Mouse (Mus musculus) stomach, embryonic 14.5 days (tissue): ENCODE data around the gene Pla2g1b. TPM values are rescaled to one million over a fixed set of nuclear protein-coding genes. Genes with fewer than 3 reads are reported as not detected.

Experiments
- ATAC-seq: fragments of 200-750 bp; cut with Nextera tagmentation; 2 replicates; pipeline ENCODE4 v1.8.0; 2017; ENCODE audit warnings: low read depth, moderate TSS enrichment; ENCODE audit not compliant: insufficient number of reproducible peaks, insufficient read depth, low FRiP score
- H3K27ac ChIP-seq: fragments of 300-500 bp; sonication (generic); 2 replicates; pipeline ENCODE4 v1.5.1; 2014; ENCODE audit warnings: mild to moderate bottlenecking, low read length, moderate library complexity, mixed read lengths
- H3K27me3 ChIP-seq: fragments of 300-500 bp; sonication (generic); 2 replicates; pipeline ENCODE4 v1.6.1; 2014; ENCODE audit warnings: low read length, control low read depth, mixed read lengths; ENCODE audit not compliant: control insufficient read depth, insufficient read depth
- H3K36me3 ChIP-seq: fragments of 300-500 bp; sonication (generic); 2 replicates; pipeline ENCODE4 v1.6.1; 2014; ENCODE audit warnings: mild to moderate bottlenecking, control low read depth, low read length, moderate library complexity, mixed read lengths; ENCODE audit not compliant: control insufficient read depth, insufficient read depth
- H3K4me1 ChIP-seq: fragments of 300-500 bp; sonication (generic); 2 replicates; pipeline ENCODE4 v1.6.1; 2014; ENCODE audit warnings: low read length, control low read depth, mixed read lengths; ENCODE audit not compliant: control insufficient read depth, insufficient read depth
- H3K4me2 ChIP-seq: fragments of 300-500 bp; sonication (generic); replicated peaks from 2 replicates; pipeline ENCODE4 v1.6.1; 2014; ENCODE audit warnings: low read depth, low read length, control low read depth
- H3K4me3 ChIP-seq: fragments of 300-500 bp; sonication (generic); 2 replicates; pipeline ENCODE4 v1.5.1; 2014; ENCODE audit warnings: low read depth, low read length, control low read depth
- H3K9ac ChIP-seq: fragments of 300-500 bp; sonication (generic); replicated peaks from 2 replicates; pipeline ENCODE4 v1.6.1; 2014; ENCODE audit warnings: low read depth, mild to moderate bottlenecking, control low read depth, low read length, moderate library complexity, mixed read lengths
- H3K9me3 ChIP-seq: fragments of 300-500 bp; sonication (generic); 2 replicates; pipeline ENCODE4 v1.6.1; 2016; ENCODE audit warnings: low read depth, low read length, control low read depth; ENCODE audit not compliant: control insufficient read depth
- WGBS: fragments of 180-500 bp; shearing (Covaris S2); extraction: QIAGEN DNeasy Blood & Tissue Kit; methylation state at CpG from one replicate; pipeline ENCODE4 v1.1.7; 2014; 5-methylcytosine and 5-hydroxymethylcytosine counted together
- polyA plus RNA-seq: library from polyadenylated mRNA; unstranded; fragments of >200 nt; fragmentation: Nextera tagmentation; extraction: Ambion mirVana; gene quantifications from 2 replicates; pipeline ENCODE4 v1.2.1, GENCODE M21; 2014

The Pla2g1b gene
- polyA plus RNA-seq, 1 experiment from 2014 or later, result 20.2 TPM

DNA sequence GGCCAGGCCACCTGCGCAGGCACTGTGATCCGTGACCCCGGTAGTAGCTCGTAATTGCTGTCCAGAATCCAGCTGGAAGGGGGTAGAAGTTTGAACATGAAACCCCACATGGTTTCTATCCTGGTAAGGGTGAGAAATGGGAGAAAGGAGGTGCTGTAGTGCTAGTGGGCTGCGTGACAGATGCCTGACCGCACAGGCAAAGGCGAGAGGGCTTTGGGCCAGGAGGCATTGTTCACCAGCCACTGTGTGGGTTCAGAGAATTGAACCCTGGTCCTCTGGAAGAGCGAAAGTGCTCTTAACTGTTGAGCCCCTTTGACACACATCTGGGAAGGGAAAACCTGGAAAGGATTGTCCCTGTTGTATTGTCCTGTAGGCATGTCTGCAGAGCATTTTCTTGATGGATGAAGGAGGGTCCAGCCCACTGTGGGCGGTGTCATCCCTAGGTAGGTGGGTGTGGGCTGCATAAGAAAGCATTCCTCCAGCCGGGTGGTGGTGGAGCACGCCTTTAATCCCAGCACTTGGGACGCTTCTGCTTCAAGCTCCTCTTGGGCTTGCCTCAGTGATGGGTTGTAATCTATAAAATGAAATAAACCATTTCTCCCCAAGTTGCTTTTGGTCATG, 10.2 kb downstream of the Pla2g1b start:
- Histone ChIP-seq H3K4me3 (peak overlapping the region; percentile 22), H3K27ac (no peak overlapping the region), H3K4me2 (peak overlapping the region; percentile 49), H3K27me3 (no peaks in the 10 kb centered on the region), H3K9ac (no peak overlapping the region), H3K9me3 (no peaks in the 10 kb centered on the region), H3K4me1 (no peaks in the 10 kb centered on the region), H3K36me3 (peaks cover 5% of the 10 kb centered on the region; the same call in 1 of the 2 replicates)
- 30% methylated on average over 12 of the region's 12 CpGs for WGBS
- peak; percentile 42; the same call in 1 of the 2 replicates for ATAC-seq

DNA sequence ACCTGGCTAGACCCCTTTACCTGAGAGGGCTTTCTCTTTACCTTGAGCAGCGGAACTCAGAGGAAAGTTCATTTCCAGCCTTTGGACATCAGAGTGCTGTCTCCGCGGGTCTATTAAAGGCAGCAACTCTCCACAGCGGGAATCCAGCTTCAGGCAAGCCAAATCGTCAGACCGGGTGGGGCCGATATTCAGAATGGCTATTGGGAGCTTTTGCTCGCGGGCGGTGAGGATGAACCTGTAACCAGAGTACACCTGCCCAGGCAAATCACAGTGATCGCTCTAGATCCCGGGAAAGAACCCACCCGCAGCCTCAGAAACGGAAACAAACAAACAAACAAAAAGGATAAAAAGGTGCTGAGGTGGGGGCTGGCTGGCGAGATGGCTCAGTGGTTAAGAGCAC, 13.5 kb downstream of the Pla2g1b start:
- ATAC-seq, result no peak
- Histone ChIP-seq H3K9ac (no peak overlapping the region), H3K9me3 (no peaks in the 10 kb centered on the region), H3K36me3 (peaks cover 5% of the 10 kb centered on the region; the same call in 1 of the 2 replicates), H3K27me3 (no peaks in the 10 kb centered on the region), H3K27ac (no peak overlapping the region), H3K4me2 (no peak overlapping the region), H3K4me3 (no peak overlapping the region), H3K4me1 (peaks cover 2% of the 10 kb centered on the region; the same call in 1 of the 2 replicates)
- WGBS, result 51% methylated on average over 15 of the region's 15 CpGs

DNA sequence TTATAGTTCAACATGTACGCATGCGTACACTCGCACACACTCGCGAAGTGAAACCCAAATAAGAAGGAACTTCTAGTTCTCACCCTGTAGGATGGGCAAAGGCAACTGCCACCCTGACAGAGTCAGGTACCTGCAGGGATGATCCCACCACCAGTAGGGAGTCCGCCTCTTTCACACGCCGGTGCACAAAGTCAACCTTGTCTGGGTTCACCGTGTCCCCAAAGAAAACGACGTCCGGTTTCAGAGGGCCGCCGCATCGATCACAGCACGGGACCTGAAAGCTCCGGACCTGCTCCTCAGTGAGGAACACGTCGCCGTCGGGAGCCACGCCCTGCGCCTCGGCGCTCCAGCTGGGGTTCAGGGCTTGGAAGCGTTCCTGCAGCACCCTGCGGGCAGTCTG, 14.0 kb downstream of the Pla2g1b start:
- Histone ChIP-seq H3K27me3 (no peaks in the 10 kb centered on the region), H3K4me1 (peaks cover 5% of the 10 kb centered on the region; the same call in 1 of the 2 replicates), H3K27ac (no peak overlapping the region), H3K36me3 (peaks cover 5% of the 10 kb centered on the region; the same call in 1 of the 2 replicates), H3K4me2 (peak overlapping the region; percentile 29; the same call in 1 of the 2 replicates), H3K4me3 (no peak overlapping the region), H3K9ac (no peak overlapping the region), H3K9me3 (no peaks in the 10 kb centered on the region)
- ATAC-seq, result no peak
- WGBS, result 25% methylated on average over 27 of the region's 27 CpGs

DNA sequence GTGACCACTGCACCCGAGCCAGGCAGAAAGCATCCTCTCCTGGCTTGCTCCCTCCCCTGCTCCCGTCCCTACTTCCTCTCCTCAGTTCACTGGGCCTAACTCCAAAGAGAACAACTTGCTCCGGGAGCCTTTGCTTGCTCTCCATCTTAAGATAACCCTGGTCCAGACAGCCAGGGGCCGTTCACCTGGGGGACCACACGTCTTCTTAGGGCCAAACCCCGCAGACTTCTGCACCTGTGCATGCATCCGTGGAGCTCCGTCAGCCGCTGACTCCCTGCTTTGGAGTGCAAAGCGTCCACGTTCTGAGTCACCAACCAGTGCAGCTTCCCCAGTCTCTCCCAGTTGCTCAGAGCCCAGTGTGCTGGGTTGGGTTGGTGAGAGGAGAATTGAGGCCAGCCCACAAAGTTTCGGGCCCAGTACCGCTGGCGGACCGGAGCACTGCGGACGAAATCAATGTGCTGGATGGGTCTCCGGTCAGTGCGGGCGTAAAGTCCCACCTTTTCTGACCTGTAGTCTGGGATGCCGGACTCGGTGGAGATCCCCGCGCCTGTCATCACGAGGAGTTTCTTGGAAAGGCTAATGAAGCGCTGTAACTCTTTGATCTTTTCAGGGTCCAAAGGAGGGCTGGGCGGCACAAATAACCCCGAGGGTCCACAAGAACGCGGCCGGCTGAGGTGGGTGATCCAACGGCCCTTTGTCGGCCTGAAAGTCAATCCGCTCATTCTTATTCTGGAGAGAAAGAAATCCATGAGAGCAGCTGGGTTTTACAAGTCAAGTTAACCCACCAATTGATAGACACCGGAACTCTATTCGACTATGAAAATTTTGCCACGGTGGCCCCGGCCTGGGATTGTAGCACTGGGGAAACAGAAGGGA, 16.6 kb downstream of the Pla2g1b start:
- H3K27me3 ChIP-seq, result no peaks in the 10 kb centered on the region
- peaks cover 5% of the 10 kb centered on the region; the same call in 1 of the 2 replicates for H3K4me1 ChIP-seq
- no peaks in the 10 kb centered on the region for H3K9me3 ChIP-seq
- 0 out of 2 replicates have a peak overlapping the region, but pooled peaks have one; percentile 10 for H3K4me2 ChIP-seq
- no peak overlapping the region for H3K9ac ChIP-seq
- peaks cover 5% of the 10 kb centered on the region; the same call in 1 of the 2 replicates for H3K36me3 ChIP-seq
- ATAC-seq, result no peak
- 45% methylated on average over 38 of the region's 38 CpGs for WGBS
- H3K27ac ChIP-seq, result no peak overlapping the region
- H3K4me3 ChIP-seq, result no peak overlapping the region

DNA sequence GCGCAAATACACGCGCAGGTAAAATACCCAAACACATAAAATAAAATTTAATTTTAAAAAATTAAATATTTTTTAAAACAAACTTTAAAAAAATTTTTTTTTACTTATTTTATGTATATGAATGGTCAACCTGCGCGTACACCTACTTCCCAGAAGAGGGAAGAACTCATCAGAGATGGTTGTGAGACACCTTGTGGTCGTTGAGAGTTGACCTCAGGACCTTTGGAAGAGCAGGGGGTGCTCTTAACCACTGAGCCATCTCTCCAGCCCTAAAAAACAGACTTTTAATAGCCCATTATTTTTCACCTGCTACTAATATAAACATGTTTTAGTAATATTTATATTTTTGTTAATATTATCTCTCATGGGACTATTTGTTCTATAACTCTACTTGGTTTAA, 17.3 kb downstream of the Pla2g1b start:
- Histone ChIP-seq H3K9ac (no peak overlapping the region), H3K27ac (no peak overlapping the region), H3K4me1 (peaks cover 5% of the 10 kb centered on the region; the same call in 1 of the 2 replicates), H3K9me3 (no peaks in the 10 kb centered on the region), H3K4me2 (0 out of 2 replicates have a peak overlapping the region, but pooled peaks have one; percentile 62), H3K36me3 (peaks cover 5% of the 10 kb centered on the region; the same call in 1 of the 2 replicates), H3K27me3 (no peaks in the 10 kb centered on the region), H3K4me3 (no peak overlapping the region)
- 44% methylated on average over 6 of the region's 6 CpGs for WGBS
- ATAC-seq, result no peak

DNA sequence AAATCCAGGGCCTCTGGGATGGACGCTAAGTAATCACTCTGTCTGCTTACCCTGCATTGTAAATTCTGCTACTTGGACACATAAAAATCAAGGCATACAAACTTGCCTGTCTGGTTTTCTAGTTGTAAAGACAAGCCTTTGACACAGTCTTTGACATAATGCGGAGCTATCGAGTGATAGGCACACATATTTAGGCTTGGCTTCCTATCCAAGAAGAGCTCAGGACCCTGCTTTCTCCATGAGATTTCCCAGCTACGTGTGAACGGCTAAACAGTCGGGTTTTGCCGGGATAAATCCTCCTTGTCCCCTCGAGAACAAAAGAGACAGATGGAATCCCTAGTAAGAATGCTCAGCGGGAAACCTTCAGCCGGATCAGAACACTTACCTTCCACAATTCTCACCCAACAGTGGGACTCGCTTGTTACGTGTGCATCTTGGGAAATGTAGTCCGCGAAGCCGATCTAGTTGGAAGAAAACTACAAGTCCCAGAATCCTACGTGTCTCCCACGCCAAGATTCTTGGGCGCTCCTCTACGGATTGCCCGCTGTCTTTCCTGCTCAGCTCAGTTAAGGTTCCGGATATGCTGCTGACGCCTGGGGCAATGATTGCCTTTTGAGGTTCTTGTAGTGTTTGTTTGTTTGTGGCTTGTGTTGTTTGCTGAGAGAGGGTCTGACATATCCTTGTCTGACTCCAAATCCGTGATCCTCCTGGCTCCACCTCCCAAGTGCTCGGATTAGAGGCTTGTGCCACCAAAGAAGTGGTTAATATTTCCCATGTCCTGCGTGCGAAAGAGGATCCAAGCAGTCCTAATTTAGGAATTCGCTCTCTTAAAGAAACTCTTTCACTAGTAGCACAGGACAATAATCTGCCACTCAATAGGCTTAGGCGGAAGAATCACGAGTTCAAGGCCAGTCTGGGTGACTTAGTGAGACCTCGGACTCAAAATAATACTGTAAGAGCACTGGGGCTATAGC, 18.2 kb downstream of the Pla2g1b start, which contains the start of gene Sirt4:
Gene Sirt4 (minus strand): TSS at position 779 of the 974 bp plus-strand sequence.
- peak within 1 kb of the TSS; percentile 68; the same call in 1 of the 2 replicates for H3K27ac ChIP-seq
- H3K4me1 ChIP-seq, result peaks cover 5% of the 10 kb centered on the region; the same call in 1 of the 2 replicates
- WGBS, result 7% methylated on average over 30 of the region's 30 CpGs
- H3K9me3 ChIP-seq, result no peaks in the 10 kb centered on the region
- peak within 1 kb of the TSS; percentile 45 for H3K9ac ChIP-seq
- peak; percentile 90 for ATAC-seq
- peak within 1 kb of the TSS; percentile 62 for H3K4me2 ChIP-seq
- H3K36me3 ChIP-seq, result peaks cover 5% of the 10 kb centered on the region; the same call in 1 of the 2 replicates
- H3K27me3 ChIP-seq, result no peaks in the 10 kb centered on the region
- H3K4me3 ChIP-seq, result peak within 1 kb of the TSS; percentile 31

DNA sequence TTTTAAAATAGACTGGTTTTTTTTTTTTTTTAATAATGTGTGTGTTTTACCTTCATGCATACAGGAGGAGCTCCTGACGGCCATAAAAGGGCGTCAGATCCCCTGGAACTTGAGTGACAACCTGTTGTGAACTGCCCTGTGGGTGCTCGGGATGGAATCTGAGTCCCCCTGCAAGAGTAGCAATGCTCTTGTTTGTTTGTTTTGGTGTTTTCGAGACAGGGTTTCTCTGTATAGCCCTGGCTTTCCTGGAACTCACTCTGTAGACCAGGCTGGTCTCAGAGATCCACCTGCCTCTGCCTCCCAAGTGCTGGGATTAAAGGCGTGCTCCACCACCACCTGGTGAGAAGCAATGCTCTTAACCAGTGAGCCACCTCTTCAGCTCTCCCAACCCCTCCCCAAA, 18.9 kb downstream of the Pla2g1b start:
- 63% methylated on average over 5 of the region's 5 CpGs for WGBS
- H3K9me3 ChIP-seq, result no peaks in the 10 kb centered on the region
- H3K27me3 ChIP-seq, result no peaks in the 10 kb centered on the region
- H3K27ac ChIP-seq, result no peak overlapping the region
- no peak for ATAC-seq
- H3K4me1 ChIP-seq, result peaks cover 5% of the 10 kb centered on the region; the same call in 1 of the 2 replicates
- H3K4me3 ChIP-seq, result peak overlapping the region; percentile 31; the same call in 1 of the 2 replicates
- no peaks in the 10 kb centered on the region for H3K36me3 ChIP-seq
- H3K9ac ChIP-seq, result peak overlapping the region; percentile 2; the same call in 1 of the 2 replicates
- H3K4me2 ChIP-seq, result peak overlapping the region; percentile 62
